Mouse (Mus musculus) forebrain, embryonic 13.5 days (tissue): Measurements from ENCODE around the gene Akr1b10. TPM values are rescaled to one million over a fixed set of nuclear protein-coding genes. Genes with fewer than 3 reads are reported as not detected.

Source experiments
- ATAC-seq: fragments of 200-750 bp; cut with Nextera tagmentation; 2 replicates; pipeline ENCODE4 v1.8.0; 2017
- H3K27ac ChIP-seq: fragments of 300-500 bp; sonication (generic); 2 replicates; pipeline ENCODE4 v1.5.1; 2015; ENCODE audit warnings: inconsistent platforms, mild to moderate bottlenecking, moderate library complexity
- H3K27me3 ChIP-seq: fragments of 300-500 bp; sonication (generic); 2 replicates; pipeline ENCODE4 v1.6.1; 2015; ENCODE audit warnings: mild to moderate bottlenecking, inconsistent platforms
- H3K36me3 ChIP-seq: fragments of 300-500 bp; sonication (generic); 2 replicates; pipeline ENCODE4 v1.6.1; 2015; ENCODE audit warnings: mild to moderate bottlenecking, inconsistent platforms; ENCODE audit not compliant: poor library complexity, severe bottlenecking
- H3K4me1 ChIP-seq: fragments of 300-500 bp; sonication (generic); 2 replicates; pipeline ENCODE4 v1.6.1; 2015; ENCODE audit warnings: inconsistent platforms
- H3K4me2 ChIP-seq: fragments of 300-500 bp; sonication (generic); 2 replicates; pipeline ENCODE4 v1.6.1; 2015; ENCODE audit warnings: inconsistent platforms, mild to moderate bottlenecking, moderate library complexity
- H3K4me3 ChIP-seq: fragments of 300-500 bp; sonication (generic); 2 replicates; pipeline ENCODE4 v1.5.1; 2015; ENCODE audit warnings: mild to moderate bottlenecking, inconsistent platforms
- H3K9ac ChIP-seq: fragments of 300-500 bp; sonication (generic); 2 replicates; pipeline ENCODE4 v1.6.1; 2015; ENCODE audit warnings: mild to moderate bottlenecking, inconsistent platforms
- H3K9me3 ChIP-seq: fragments of 300-500 bp; sonication (generic); replicated peaks from 2 replicates; pipeline ENCODE4 v1.6.1; 2016; ENCODE audit warnings: inconsistent platforms
- WGBS: fragments of 180-500 bp; shearing (Covaris S2); methylation state at CpG from one replicate; pipeline ENCODE4 v1.1.7; 2015; 5-methylcytosine and 5-hydroxymethylcytosine counted together
- polyA plus RNA-seq: library from polyadenylated mRNA; unstranded; fragments of >200 nt; fragmentation: Nextera tagmentation; extraction: Ambion mirVana; gene quantifications from 2 replicates; pipeline ENCODE4 v1.2.1, GENCODE M21; 2015

Gene Akr1b10
- polyA plus RNA-seq, 1 experiment from 2014 or later: 7.1 TPM

GRCm38 (mm10) chr6:34416521-34416920 is 32.5 kb downstream of the Akr1b10 start:
- no peak overlapping the region for H3K9ac ChIP-seq
- no peak overlapping the region for H3K4me3 ChIP-seq
- WGBS: 93% methylated on average over 2 of the region's 2 CpGs
- no peaks in the 10 kb centered on the region for H3K27me3 ChIP-seq
- no peak overlapping the region for H3K4me2 ChIP-seq
- H3K27ac ChIP-seq: no peak overlapping the region
- no peaks in the 10 kb centered on the region for H3K36me3 ChIP-seq
- no peak for ATAC-seq
- H3K9me3 ChIP-seq: no peaks in the 10 kb centered on the region
- H3K4me1 ChIP-seq: no peaks in the 10 kb centered on the region

DNA sequence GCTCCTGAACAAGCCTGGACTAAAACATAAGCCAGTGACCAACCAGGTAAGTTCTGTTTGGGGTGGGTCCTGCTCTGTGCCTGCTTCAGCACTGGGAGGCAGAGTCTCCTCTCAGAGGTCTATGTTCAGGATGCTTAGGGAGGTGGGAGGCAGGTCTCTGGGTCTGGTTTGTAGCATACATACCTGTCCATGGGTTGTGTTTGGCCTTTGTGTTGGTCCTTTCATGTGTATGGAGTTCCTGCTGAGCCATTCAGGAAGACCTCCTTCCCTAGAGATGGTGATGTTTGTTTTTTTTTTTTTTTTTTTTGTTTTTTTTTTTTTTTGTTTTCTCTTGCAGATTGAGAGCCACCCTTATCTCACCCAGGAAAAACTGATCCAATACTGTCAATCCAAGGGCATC is 35.1 kb downstream of the Akr1b10 start:
- no peak overlapping the region for H3K4me3 ChIP-seq
- no peak overlapping the region for H3K4me2 ChIP-seq
- H3K27me3 ChIP-seq: no peaks in the 10 kb centered on the region
- H3K36me3 ChIP-seq: no peaks in the 10 kb centered on the region
- no peak overlapping the region for H3K27ac ChIP-seq
- no peaks in the 10 kb centered on the region for H3K9me3 ChIP-seq
- no peaks in the 10 kb centered on the region for H3K4me1 ChIP-seq
- no peak overlapping the region for H3K9ac ChIP-seq
- ATAC-seq: no peak

- no peak overlapping the region for H3K9ac ChIP-seq
- no peak overlapping the region for H3K4me3 ChIP-seq
- no peak overlapping the region for H3K27ac ChIP-seq
- no peaks in the 10 kb centered on the region for H3K4me1 ChIP-seq
- ATAC-seq: no peak
- no peaks in the 10 kb centered on the region for H3K27me3 ChIP-seq
- H3K4me2 ChIP-seq: no peak overlapping the region
- H3K36me3 ChIP-seq: no peaks in the 10 kb centered on the region
- H3K9me3 ChIP-seq: no peaks in the 10 kb centered on the region
- 69% methylated on average over 2 of the region's 2 CpGs for WGBS
Observed at GRCm38 (mm10) chr6:34439006-34439405, 55.0 kb downstream of the Akr1b10 start.

DNA sequence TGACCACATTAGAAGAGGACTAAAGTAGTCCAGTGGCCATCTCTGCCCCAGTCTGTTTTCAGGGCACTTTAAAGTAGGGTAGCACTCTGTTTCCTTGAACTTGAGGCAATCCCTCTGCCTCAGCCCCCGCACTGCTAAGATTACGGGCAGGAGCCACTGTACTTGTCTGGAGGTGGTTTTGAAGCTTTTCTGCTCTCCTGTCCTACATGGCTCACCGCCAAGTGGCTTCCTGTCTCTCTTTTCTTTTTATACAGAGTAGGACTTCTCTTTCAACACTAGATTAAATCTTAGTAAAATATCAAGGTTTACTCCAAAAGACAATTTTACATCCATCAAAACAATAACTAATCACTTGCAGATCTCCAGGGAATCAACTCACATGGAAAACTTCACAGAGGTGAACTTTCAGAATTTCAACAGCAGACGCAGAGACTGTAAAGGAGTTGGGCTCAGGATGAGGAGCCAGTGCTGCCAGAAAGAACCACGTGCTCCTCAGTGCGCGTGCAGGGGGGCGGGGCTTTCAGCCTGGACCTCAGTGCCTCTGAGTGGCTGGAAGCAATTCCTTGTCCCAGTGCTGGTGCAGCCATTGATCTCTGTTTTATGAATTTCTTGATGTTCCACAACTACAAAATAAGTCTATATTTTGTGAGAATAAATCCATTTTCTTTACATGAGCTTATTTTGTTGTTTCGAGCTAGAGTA is 57.7 kb downstream of the Akr1b10 start:
- Histone ChIP-seq H3K4me2 (no peak overlapping the region), H3K27ac (no peak overlapping the region), H3K4me1 (no peaks in the 10 kb centered on the region), H3K4me3 (no peak overlapping the region), H3K27me3 (no peaks in the 10 kb centered on the region), H3K9me3 (no peaks in the 10 kb centered on the region), H3K36me3 (no peaks in the 10 kb centered on the region), H3K9ac (no peak overlapping the region)
- no peak for ATAC-seq
- 69% methylated on average over 9 of the region's 9 CpGs for WGBS

GRCm38 (mm10) chr6:34443791-34444190 is 59.8 kb downstream of the Akr1b10 start:
- ATAC-seq: no peak
- no peaks in the 10 kb centered on the region for H3K4me1 ChIP-seq
- 83% methylated on average over 2 of the region's 2 CpGs for WGBS
- H3K27ac ChIP-seq: no peak overlapping the region
- no peak overlapping the region for H3K4me2 ChIP-seq
- no peak overlapping the region for H3K9ac ChIP-seq
- H3K36me3 ChIP-seq: no peaks in the 10 kb centered on the region
- H3K9me3 ChIP-seq: no peaks in the 10 kb centered on the region
- H3K27me3 ChIP-seq: no peaks in the 10 kb centered on the region
- no peak overlapping the region for H3K4me3 ChIP-seq

Other genes with a start within 250 kb of the Akr1b10 start
- gene Slc35b4, start 207.1 kb upstream of the Akr1b10 start, polyA plus RNA-seq: 37.9 and 40.9 TPM in 2 replicates
- gene Akr1b3, start 66.7 kb upstream of the Akr1b10 start, polyA plus RNA-seq: 118 and 122 TPM in 2 replicates
- 7.4 and 10.8 TPM in 2 replicates for gene Akr1b8, start 30.1 kb upstream of the Akr1b10 start, polyA plus RNA-seq
- gene Akr1b7, start 28.1 kb downstream of the Akr1b10 start, polyA plus RNA-seq: not detected in 2 replicates
- 57.8 and 72.7 TPM in 2 replicates for gene Bpgm, start 92.0 kb downstream of the Akr1b10 start, polyA plus RNA-seq
- 73.1 and 79.4 TPM in 2 replicates for gene Cald1, start 214.3 kb downstream of the Akr1b10 start, polyA plus RNA-seq